Mouse (Mus musculus): ENCODE data around the gene Cyp11a1.

DNA sequence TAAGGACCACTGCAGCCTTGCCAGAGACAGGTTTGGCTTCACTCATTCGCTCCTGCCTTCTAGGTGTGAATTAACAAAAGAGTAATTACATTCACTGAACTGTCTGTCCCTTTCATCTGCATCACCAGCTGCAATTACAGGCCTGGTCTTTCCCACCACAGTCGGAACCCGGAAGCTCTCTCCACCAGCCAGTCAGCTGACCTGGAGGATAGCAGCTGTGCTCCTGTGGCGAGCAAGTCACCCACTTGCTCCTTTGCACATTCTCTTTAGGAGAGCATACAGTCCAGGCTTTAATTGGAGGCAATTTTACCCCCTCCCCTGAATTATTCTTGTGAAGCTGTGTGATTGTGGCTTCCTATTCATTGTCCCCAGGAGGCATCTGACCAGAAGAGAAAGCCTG is 39.4 kb downstream of the Cyp11a1 start:
- peak; percentile 58 for TF ChIP-seq USF1 (IDR thresholded peaks at IDR 0.05; ENCODE audit: low read depth)
- no peak for TF ChIP-seq CTCF (IDR thresholded peaks at IDR 0.05; ENCODE audit: control insufficient read depth, insufficient read depth, insufficient read length)
- TF ChIP-seq CEBPB (IDR thresholded peaks at IDR 0.05; ENCODE audit: low read depth), result no peak
- no peak for TF ChIP-seq MAX (IDR thresholded peaks at IDR 0.05)

Measured in C2C12 (cell line).